Mouse (Mus musculus): ENCODE measurements around the gene Rab33a.

- TF ChIP-seq CTCF (conservative IDR thresholded peaks at IDR 0.05; ENCODE audit: insufficient read depth, insufficient read length, low read depth, low read length) (no peak), POLR2A (IDR thresholded peaks at IDR 0.05; ENCODE audit: low read depth, low read length) (no peak)
Observed at GRCm38 (mm10) chrX:48481687-48482086, 37.4 kb upstream of the Rab33a start.

All from kidney, adult 2 months (tissue).